Mouse (Mus musculus): ENCODE measurements around the gene Mgme1.

GRCm38 (mm10) chr2:144226906-144227586, 43.4 kb upstream of the Mgme1 start:
- TF ChIP-seq CTCF (IDR thresholded peaks at IDR 0.05) (no peak), POLR2A (IDR thresholded peaks at IDR 0.05; ENCODE audit: insufficient read depth, low read depth, low read length) (no peak)

All from heart, adult 2 months (tissue).